Mouse (Mus musculus) limb, embryonic 14.5 days (tissue): Measurements from ENCODE around the gene Efhd2. TPM values are rescaled to one million over a fixed set of nuclear protein-coding genes. Genes with fewer than 3 reads are reported as not detected.

Experiments
- ATAC-seq: fragments of 200-750 bp; cut with Nextera tagmentation; 2 replicates; pipeline ENCODE4 v1.8.0; 2017; ENCODE audit warnings: low read depth, moderate number of reproducible peaks, moderate TSS enrichment; ENCODE audit not compliant: low FRiP score
- DNase-seq: peaks from one replicate; pipeline ENCODE4 v3.0.0-alpha.2; 2015; ENCODE audit warnings: low spot score
- H3K27ac ChIP-seq: fragments of 300-500 bp; sonication (generic); replicated peaks from 2 replicates; pipeline ENCODE4 v1.5.1; 2014; ENCODE audit warnings: low read depth, mild to moderate bottlenecking, low read length, moderate library complexity, mixed read lengths
- H3K27me3 ChIP-seq: fragments of 300-500 bp; sonication (generic); 2 replicates; pipeline ENCODE4 v1.6.1; 2014; ENCODE audit warnings: low read length, mixed read lengths; ENCODE audit not compliant: control insufficient read depth, insufficient read depth
- H3K36me3 ChIP-seq: fragments of 300-500 bp; sonication (generic); 2 replicates; pipeline ENCODE4 v1.6.1; 2014; ENCODE audit warnings: mild to moderate bottlenecking, low read length, moderate library complexity, mixed read lengths; ENCODE audit not compliant: control insufficient read depth, insufficient read depth
- H3K4me1 ChIP-seq: fragments of 300-500 bp; sonication (generic); 2 replicates; pipeline ENCODE4 v1.6.1; 2014; ENCODE audit warnings: antibody characterized with exemption, low read length, mixed read lengths; ENCODE audit not compliant: control insufficient read depth, insufficient read depth
- H3K4me2 ChIP-seq: fragments of 300-500 bp; sonication (generic); replicated peaks from 2 replicates; pipeline ENCODE4 v1.6.1; 2014; ENCODE audit warnings: low read depth, mild to moderate bottlenecking, low read length, moderate library complexity; ENCODE audit not compliant: severe bottlenecking
- H3K4me3 ChIP-seq: fragments of 300-500 bp; sonication (generic); replicated peaks from 2 replicates; pipeline ENCODE4 v1.5.1; 2014; ENCODE audit warnings: low read length
- H3K9ac ChIP-seq: fragments of 300-500 bp; sonication (generic); 2 replicates; pipeline ENCODE4 v1.6.1; 2014; ENCODE audit warnings: mild to moderate bottlenecking, low read depth, low read length, moderate library complexity; ENCODE audit not compliant: severe bottlenecking
- H3K9me3 ChIP-seq: fragments of 300-500 bp; sonication (generic); 2 replicates; pipeline ENCODE4 v1.6.1; 2016; ENCODE audit warnings: low read length; ENCODE audit not compliant: control insufficient read depth
- POLR2A ChIP-seq: fragments of 200-500 bp; IDR thresholded peaks from 2 replicates; pipeline ENCODE4 v1.8.0; 2012; ENCODE audit warnings: inconsistent platforms, mild to moderate bottlenecking, moderate library complexity, borderline replicate concordance; ENCODE audit not compliant: insufficient read depth, insufficient read length; ENCODE audit errors: extremely low read depth
- WGBS: fragments of 180-500 bp; shearing (Covaris S2); extraction: QIAGEN DNeasy Blood & Tissue Kit; methylation state at CpG from one replicate; pipeline ENCODE4 v1.1.7; 2014; 5-methylcytosine and 5-hydroxymethylcytosine counted together
- polyA plus RNA-seq, 2 experiments: library from polyadenylated mRNA; depleted of rRNA in 1 of 2; stranded (reverse) in 1 of 2; unstranded in 1 of 2; fragments of >200 nt; fragmentation: Nextera tagmentation in 1 of 2; extraction: Ambion mirVana in 1 of 2; gene quantifications; 2 replicates each; pipeline versions ENCODE4 v1.2.1 to v1.2.3; 2012 to 2014

The Efhd2 gene
- polyA plus RNA-seq, 2 experiments, result 49.8 to 57.8 TPM

GRCm38 (mm10) chr4:141893157-141893784, 18.6 kb upstream of the Efhd2 start:
- Histone ChIP-seq H3K27ac (no peak overlapping the region), H3K4me3 (no peak overlapping the region), H3K9me3 (no peaks in the 10 kb centered on the region), H3K9ac (no peak overlapping the region), H3K4me1 (no peaks in the 10 kb centered on the region), H3K4me2 (no peak overlapping the region), H3K36me3 (no peaks in the 10 kb centered on the region), H3K27me3 (no peaks in the 10 kb centered on the region)
- 78% methylated on average over 8 of the region's 8 CpGs for WGBS
- no peak for TF ChIP-seq POLR2A
- ATAC-seq (no peak), DNase-seq (no peak)

GRCm38 (mm10) chr4:141886385-141886968, 11.8 kb upstream of the Efhd2 start:
- TF ChIP-seq POLR2A, result no peak
- Histone ChIP-seq H3K27ac (no peak overlapping the region), H3K4me2 (no peak overlapping the region), H3K4me1 (peaks cover 6% of the 10 kb centered on the region; the same call in 1 of the 2 replicates), H3K4me3 (no peak overlapping the region), H3K27me3 (no peaks in the 10 kb centered on the region), H3K9me3 (no peaks in the 10 kb centered on the region), H3K9ac (no peak overlapping the region), H3K36me3 (no peaks in the 10 kb centered on the region)
- ATAC-seq, result peak; percentile 68
- DNase-seq, result peak; percentile 17
- 38% methylated on average over 5 of the region's 6 CpGs for WGBS

GRCm38 (mm10) chr4:141885451-141885850, 10.7 kb upstream of the Efhd2 start:
- no peak for DNase-seq
- WGBS, result 64% methylated on average over 9 of the region's 9 CpGs

GRCm38 (mm10) chr4:141882858-141883257, 8.1 kb upstream of the Efhd2 start:
- H3K27me3 ChIP-seq, result no peaks in the 10 kb centered on the region
- H3K4me2 ChIP-seq, result no peak overlapping the region
- no peak overlapping the region for H3K4me3 ChIP-seq
- TF ChIP-seq POLR2A, result no peak
- ATAC-seq (no peak), DNase-seq (no peak)
- H3K4me1 ChIP-seq, result peaks cover 6% of the 10 kb centered on the region; the same call in 1 of the 2 replicates
- no peak overlapping the region for H3K9ac ChIP-seq
- 77% methylated on average over 7 of the region's 7 CpGs for WGBS
- H3K9me3 ChIP-seq, result no peaks in the 10 kb centered on the region
- H3K27ac ChIP-seq, result no peak overlapping the region
- no peaks in the 10 kb centered on the region for H3K36me3 ChIP-seq

More at GRCm38 (mm10) chr4:141885451-141885850, 10.7 kb upstream of the Efhd2 start:
- no peaks in the 10 kb centered on the region for H3K27me3 ChIP-seq
- H3K9ac ChIP-seq, result no peak overlapping the region
- no peak for TF ChIP-seq POLR2A
- no peak overlapping the region for H3K4me3 ChIP-seq
- ATAC-seq, result no peak
- H3K9me3 ChIP-seq, result no peaks in the 10 kb centered on the region
- H3K36me3 ChIP-seq, result no peaks in the 10 kb centered on the region
- H3K4me2 ChIP-seq, result no peak overlapping the region
- no peak overlapping the region for H3K27ac ChIP-seq
- peaks cover 6% of the 10 kb centered on the region; the same call in 1 of the 2 replicates for H3K4me1 ChIP-seq

- TF ChIP-seq POLR2A, result no peak
- ATAC-seq, result no peak
- WGBS, result 73% methylated on average over 5 of the region's 5 CpGs
Observed at GRCm38 (mm10) chr4:141881950-141882349, 7.2 kb upstream of the Efhd2 start.

More at GRCm38 (mm10) chr4:141881950-141882349, 7.2 kb upstream of the Efhd2 start:
- Histone ChIP-seq H3K36me3 (no peaks in the 10 kb centered on the region), H3K27me3 (no peaks in the 10 kb centered on the region), H3K4me1 (peaks cover 6% of the 10 kb centered on the region; the same call in 1 of the 2 replicates), H3K4me2 (no peak overlapping the region), H3K27ac (no peak overlapping the region), H3K9me3 (no peaks in the 10 kb centered on the region), H3K4me3 (no peak overlapping the region), H3K9ac (no peak overlapping the region)
- DNase-seq, result no peak
